Comparison of ENCODE assay signal across 8 mouse cellular contexts in genomic region chr8:71660325-71661120, GRCm38 (mm10). TPM values are rescaled to one million over a fixed set of nuclear protein-coding genes. Genes with fewer than 3 reads are reported as not detected.
DNase-seq lines count a peak whose midpoint lies in the region; ATAC-seq and TF ChIP-seq lines count a peak whose summit lies in the region.

No protein-coding gene starts in this region.

- H3K27ac ChIP-seq in gastrocnemius, adult 2 months = no peak overlapping the region

- intact Hi-C loops in gastrocnemius, adult 2 months (cut with DNase I) = loop anchor here (1.0 to 5.0 kb wide), 3 partner anchors 63 to 218 kb away; partner anchors contain the start of gene Fam129c
- intact Hi-C loops in left cerebral cortex, postnatal 14 days (cut with DNase I) = loop anchor here (2.0 kb wide), 1 partner anchor 100 kb away; no protein-coding TSS in a partner anchor

- peak; percentile 96 for TF ChIP-seq CTCF in gastrocnemius, adult 2 months (IDR thresholded peaks at IDR 0.05)

- ATAC-seq in activated CD4-positive, CD25-positive, alpha-beta regulatory T cell, adult 4 months = peak; percentile 62
- peak; percentile 80 for ATAC-seq in inflammation-experienced regulatory T-cells, adult 6 months

- no peak overlapping the region for H3K4me3 ChIP-seq in gastrocnemius, adult 2 months

- peak; percentile 78 to 92 for DNase-seq in cerebellum, postnatal 4 days (ENCODE audit: low spot score in 2 of 2)
- peak; percentile 84 for DNase-seq in gastrocnemius, adult 2 months
- DNase-seq in left cerebral cortex, postnatal 14 days (ENCODE audit: low spot score in 2 of 2) = peak; percentile 89 to 92
- peak; percentile 92 for DNase-seq in mesoderm, embryonic 11.5 days (ENCODE audit: low read depth, low spot score)
- DNase-seq in right cerebral cortex, postnatal 14 days = peak; percentile 90
- DNase-seq in urinary bladder, postnatal 36 days (ENCODE audit: low spot score in 2 of 2) = peak; percentile 79 to 83

RNA-seq across cellular contexts. Expression of gene Unc13a, which starts 11.0 kb away (rescaled TPM):
- polyA plus RNA-seq in activated CD4-positive, CD25-positive, alpha-beta regulatory T cell, adult 4 months (2017; shearing (Covaris generic)) = under 1 TPM; 0.37 to 0.93 TPM
- total RNA-seq in gastrocnemius, adult 2 months (2021) = not detected
- polyA plus RNA-seq in inflammation-experienced regulatory T-cells, adult 6 months (2017; shearing (Covaris generic)) = under 1 TPM; 0.42 to 0.67 (median 0.54) TPM
- total RNA-seq in left cerebral cortex, postnatal 14 days (2021) = 100 to 1,000 TPM; 299 to 337 TPM

RNA-seq across cellular contexts. Expression of gene Jak3, which starts 15.6 kb away (rescaled TPM):
- 10 to 100 TPM; 18.6 to 41.7 TPM for polyA plus RNA-seq in activated CD4-positive, CD25-positive, alpha-beta regulatory T cell, adult 4 months (2017; shearing (Covaris generic))
- 1 to 10 TPM; 2.1 to 2.5 TPM for total RNA-seq in gastrocnemius, adult 2 months (2021)
- 10 to 100 TPM; 18.9 to 30.3 (median 22.5) TPM for polyA plus RNA-seq in inflammation-experienced regulatory T-cells, adult 6 months (2017; shearing (Covaris generic))
- 1 to 10 TPM; 5.6 to 6.4 TPM for total RNA-seq in left cerebral cortex, postnatal 14 days (2021)

RNA-seq across cellular contexts. Expression of gene Insl3, which starts 28.5 kb away (rescaled TPM):
- polyA plus RNA-seq in activated CD4-positive, CD25-positive, alpha-beta regulatory T cell, adult 4 months (2017; shearing (Covaris generic)) = 10 to 100 TPM; 16.4 to 23.9 TPM
- 1 to 10 TPM in 1 of 2 experiments, not detected in 1; 1.4 TPM for total RNA-seq in gastrocnemius, adult 2 months (2021)
- 10 to 100 TPM; 11.7 to 25.4 (median 22.8) TPM for polyA plus RNA-seq in inflammation-experienced regulatory T-cells, adult 6 months (2017; shearing (Covaris generic))
- 1 to 10 TPM; 1.8 to 2.8 TPM for total RNA-seq in left cerebral cortex, postnatal 14 days (2021)

RNA-seq across cellular contexts. Expression of gene B3gnt3, which starts 41.1 kb away (rescaled TPM):
- polyA plus RNA-seq in activated CD4-positive, CD25-positive, alpha-beta regulatory T cell, adult 4 months (2017; shearing (Covaris generic)) = 1 to 10 TPM; 3.3 to 3.8 TPM
- 1 to 10 TPM; 2.1 to 2.9 TPM for total RNA-seq in gastrocnemius, adult 2 months (2021)
- 1 to 10 TPM; 2.8 to 5.6 (median 4.3) TPM for polyA plus RNA-seq in inflammation-experienced regulatory T-cells, adult 6 months (2017; shearing (Covaris generic))
- total RNA-seq in left cerebral cortex, postnatal 14 days (2021) = under 1 TPM; 0.44 to 0.49 TPM

RNA-seq across cellular contexts. Expression of gene Colgalt1, which starts 49.7 kb away (rescaled TPM):
- 10 to 100 TPM; 10.5 to 11.4 TPM for polyA plus RNA-seq in activated CD4-positive, CD25-positive, alpha-beta regulatory T cell, adult 4 months (2017; shearing (Covaris generic))
- total RNA-seq in gastrocnemius, adult 2 months (2021) = 10 to 100 TPM; 39.6 to 44.3 TPM
- 10 to 100 TPM in 2 of 3 experiments, 1 to 10 TPM in 1; 8.7 to 14.8 (median 13.6) TPM for polyA plus RNA-seq in inflammation-experienced regulatory T-cells, adult 6 months (2017; shearing (Covaris generic))
- total RNA-seq in left cerebral cortex, postnatal 14 days (2021) = 10 to 100 TPM; 59.4 to 64.7 TPM

Comparison
In these comparisons a context has a peak if more than half of its experiments do, and no peak if none do; other contexts are left out.
1. RNA of gene Unc13a, which starts 11.0 kb away (total RNA-seq): 299 to 337 TPM in left cerebral cortex, postnatal 14 days; not detected in gastrocnemius, adult 2 months; every median in the first group is over 100 times any median in the second.
2. Peak in every context shown above with its lines, with median percentiles within 50 percentile points of each other: DNase-seq.